Mouse (Mus musculus): Measurements from ENCODE around the gene Prkca.

Prkca gene

DNA sequence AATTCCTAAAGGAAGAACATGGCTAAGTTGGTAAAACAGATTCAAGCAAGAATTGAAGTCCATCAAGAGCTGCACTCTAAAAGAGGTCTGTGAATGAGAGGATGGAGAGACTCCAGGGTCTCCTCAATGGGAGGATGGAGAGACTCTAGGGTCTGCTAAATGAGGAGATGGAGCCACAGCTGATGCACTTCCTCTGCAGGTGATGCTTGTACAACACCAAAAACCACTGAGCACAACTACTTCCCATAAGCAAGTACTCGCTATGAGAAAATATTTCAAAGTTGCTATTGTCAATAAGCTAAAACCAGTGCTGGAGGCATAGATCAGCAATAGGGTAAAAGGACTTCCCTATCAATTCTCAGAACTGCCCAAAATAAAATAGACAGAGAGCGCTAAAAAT lies 137.1 kb downstream of the Prkca start:
- DNase-seq (ENCODE audit: low read depth): no peak

DNA sequence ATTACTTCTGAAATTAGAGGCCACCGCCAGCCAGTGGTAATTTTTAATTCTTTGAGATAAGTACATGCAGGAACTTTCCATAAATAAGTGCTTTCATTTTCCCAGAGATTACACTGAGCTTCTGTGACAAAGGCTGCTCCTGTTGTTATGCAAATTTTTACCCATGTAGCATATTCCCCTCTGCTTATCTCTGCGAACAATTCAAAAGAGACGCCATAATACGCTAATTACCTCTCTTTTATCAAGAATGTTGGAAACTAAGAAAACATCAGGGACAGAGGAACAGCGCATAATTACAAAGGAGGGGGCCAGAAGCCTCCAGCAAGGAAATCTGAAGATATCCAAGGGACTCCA lies 138.9 kb downstream of the Prkca start:
- DNase-seq (ENCODE audit: low read depth): no peak

DNA sequence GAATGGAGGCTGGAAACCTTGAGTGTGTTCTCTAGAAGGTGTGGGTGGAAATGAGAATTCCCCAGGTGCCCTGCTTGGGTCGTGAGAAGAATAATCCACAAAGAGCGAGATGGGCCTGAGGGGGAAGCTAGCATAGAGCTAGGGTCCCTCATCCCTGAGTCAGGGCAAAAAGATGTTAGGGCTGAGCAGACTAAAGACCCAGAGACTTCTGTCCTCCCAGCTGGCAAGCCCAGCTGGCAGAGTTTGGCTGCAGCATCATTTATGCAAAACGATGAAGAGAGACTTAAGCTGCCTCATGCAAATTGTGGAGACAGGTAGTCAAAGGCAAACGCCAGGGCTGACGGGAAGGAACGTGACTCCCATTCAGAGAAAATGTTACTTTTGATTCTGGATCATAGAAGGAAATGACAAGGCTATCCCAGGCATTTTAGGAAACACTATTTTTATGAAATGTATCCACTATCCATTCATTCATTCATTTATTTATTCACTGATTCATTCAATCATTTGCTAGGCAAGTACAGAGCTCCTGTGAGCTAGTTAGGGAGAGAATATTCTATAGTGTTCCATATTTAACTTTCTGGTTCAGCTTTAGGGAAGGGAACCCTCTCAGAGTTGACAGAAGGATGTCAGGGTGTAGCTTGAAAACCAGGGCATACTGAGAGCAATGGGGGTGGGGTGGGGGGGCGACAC lies 139.4 kb downstream of the Prkca start:
- no peak for DNase-seq (ENCODE audit: low read depth)

- DNase-seq (ENCODE audit: low read depth): no peak
Observed at GRCm38 (mm10) chr11:108202835-108203234, 140.9 kb downstream of the Prkca start.

DNA sequence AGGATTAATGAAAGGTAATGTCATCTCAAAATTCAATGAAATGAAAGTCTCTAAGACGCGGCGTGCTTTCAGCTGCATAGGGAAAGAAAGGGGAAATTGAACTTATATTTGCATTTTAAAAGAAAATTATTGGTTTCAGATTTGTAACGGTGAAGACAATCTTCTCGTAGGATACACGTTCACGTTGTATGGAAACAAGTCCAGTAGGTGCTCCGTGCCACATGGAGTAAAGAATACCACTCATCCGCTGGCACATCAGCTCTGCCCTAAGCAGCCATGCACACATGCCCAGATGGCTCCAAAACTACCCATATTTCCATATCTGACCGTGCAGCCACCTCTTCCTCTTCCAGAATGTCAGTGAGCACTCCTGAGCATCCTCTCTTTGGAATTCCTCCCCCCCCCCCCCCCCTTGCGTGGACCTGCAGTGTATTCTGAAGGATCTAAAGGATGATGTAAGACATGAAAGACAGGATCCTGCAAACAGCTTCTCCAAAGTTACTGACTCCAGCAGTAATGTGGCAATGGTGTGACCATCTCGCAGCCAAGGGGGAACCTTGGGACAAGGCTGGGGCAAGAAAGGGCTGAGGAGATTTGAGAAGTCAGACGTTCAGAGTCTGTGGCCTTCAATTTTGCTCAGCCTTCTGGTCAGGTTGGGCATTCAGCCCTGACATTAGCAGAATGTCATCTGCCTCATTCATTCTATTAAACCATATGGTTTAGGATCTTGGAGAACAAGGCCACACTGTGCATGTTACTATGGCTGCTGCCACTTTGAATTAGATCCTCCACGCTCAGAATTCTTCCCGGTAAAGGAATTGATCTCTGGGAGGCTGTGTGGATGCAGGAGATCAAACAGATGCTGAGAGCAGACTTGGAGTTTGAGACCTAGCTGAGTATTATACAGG lies 142.8 kb downstream of the Prkca start:
- no peak for DNase-seq (ENCODE audit: low read depth)

- no peak for DNase-seq (ENCODE audit: low read depth)
Observed at GRCm38 (mm10) chr11:108199429-108199985, 144.2 kb downstream of the Prkca start.

DNA sequence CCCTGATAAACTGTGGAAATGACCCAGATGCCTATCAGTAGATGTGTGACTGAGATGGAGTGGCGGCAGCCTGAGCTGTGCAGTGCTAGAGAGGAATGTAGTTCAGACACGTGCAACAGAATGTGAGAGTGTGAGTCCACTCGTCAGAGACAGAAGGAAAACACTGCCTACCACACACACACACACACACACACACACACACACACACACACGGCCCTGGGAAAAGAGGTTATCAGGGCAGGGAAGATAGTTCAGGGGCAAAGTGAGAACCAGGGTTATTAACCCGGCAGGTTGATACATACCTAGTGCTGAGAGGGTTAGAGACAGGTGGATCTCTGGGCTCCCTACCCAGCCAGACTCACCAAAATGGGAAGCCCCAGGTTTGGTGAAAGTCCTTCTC lies 145.1 kb downstream of the Prkca start:
- no peak for DNase-seq (ENCODE audit: low read depth)

- DNase-seq (ENCODE audit: low read depth): no peak
Observed at GRCm38 (mm10) chr11:108197427-108198218, 146.1 kb downstream of the Prkca start.

DNA sequence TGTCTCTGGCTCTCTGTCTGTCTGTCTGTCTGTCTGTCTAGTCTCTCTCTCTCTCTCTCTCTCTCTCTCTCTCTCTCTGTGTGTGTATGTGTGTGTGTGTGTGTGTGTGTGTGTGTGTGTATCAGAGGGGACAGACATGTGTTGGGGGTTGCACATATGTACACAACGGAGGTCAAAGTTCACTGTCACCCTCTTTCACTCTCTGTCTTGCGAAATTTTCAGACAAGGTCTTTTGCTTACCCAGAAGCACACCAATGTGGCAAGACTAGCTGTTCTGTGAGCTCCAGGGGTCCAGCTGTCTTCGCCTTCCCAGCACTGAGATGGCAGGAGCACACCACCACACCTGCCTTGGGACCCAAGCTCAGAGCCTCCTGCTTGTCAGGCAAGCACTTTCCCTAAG lies 146.9 kb downstream of the Prkca start:
- no peak for DNase-seq (ENCODE audit: low read depth)

DNA sequence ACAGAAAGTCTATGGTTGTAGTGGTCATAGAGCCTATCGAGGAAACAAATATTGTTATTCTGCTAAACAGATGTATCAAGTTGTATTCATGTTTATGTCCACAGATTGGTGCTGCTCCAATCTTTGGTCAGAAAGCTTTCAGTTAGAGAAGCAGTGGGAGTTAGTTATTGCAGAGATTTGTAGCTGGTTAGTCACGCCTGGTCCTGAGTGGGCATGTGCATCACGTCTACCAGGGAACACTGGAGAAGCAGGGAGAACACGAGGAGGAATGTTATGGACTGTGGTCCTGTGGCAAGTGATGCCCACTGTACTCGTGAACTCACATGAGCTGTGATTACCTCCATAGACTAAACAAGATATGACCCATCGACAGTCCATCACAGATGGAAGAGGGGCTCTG lies 153.4 kb downstream of the Prkca start:
- no peak for DNase-seq (ENCODE audit: low read depth)

- DNase-seq (ENCODE audit: low read depth): no peak
Observed at GRCm38 (mm10) chr11:108189362-108189761, 154.4 kb downstream of the Prkca start.

- no peak for DNase-seq (ENCODE audit: low read depth)
Observed at GRCm38 (mm10) chr11:108182421-108182820, 161.3 kb downstream of the Prkca start.

DNA sequence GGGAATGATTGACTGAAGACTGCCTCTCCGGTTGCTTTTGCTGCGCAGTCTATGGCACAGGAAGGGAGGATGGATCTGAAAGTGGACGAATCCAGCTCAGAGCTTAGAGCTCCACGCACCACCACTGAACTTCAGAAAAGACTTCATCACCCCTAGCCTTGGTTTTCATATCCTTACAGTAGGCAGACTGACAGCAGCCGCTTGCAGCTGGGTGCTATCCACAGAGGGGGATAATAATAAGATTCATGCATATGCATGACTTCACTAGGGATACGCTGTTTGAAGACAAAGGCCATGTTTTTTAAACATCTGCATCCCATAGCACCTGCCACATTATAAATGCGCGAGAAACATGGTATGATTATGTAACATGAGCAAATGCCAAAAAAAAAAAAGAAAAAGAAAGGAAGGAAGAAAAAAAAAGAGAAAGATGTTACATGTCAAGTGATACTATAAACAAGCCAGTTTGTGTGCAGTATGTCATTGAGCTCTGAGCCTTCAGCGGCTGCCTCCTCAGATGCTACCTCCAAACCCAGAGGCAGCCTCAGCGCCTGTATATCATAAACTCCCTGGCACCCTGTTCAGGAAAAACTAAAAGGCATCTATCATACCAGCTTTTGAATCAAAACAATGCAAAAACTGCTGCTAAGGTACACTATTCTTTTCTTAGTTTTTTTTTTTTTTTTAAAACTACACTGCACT lies 162.6 kb downstream of the Prkca start:
- DNase-seq (ENCODE audit: low read depth): no peak

GRCm38 (mm10) chr11:108178802-108179201 lies 164.9 kb downstream of the Prkca start:
- no peak for DNase-seq (ENCODE audit: low read depth)

DNA sequence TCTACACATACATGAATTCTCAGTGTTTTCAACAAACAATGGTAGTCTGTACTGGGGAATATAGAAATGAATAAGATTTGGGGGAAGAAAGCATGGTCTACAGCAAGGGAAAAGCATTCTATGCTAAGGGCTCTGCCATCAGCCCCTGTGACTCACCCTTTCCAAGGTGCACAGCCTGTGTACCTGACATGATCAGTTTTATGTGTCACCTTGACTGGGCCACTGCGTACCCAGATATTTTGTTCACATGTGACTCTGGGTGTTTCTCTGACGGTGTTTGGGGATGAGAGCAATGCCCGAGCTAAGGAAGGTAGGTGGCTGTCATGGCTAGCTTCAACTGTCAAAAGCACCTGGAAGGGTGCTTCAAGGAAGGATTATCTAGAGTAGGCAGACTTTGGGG lies 165.5 kb downstream of the Prkca start:
- no peak for DNase-seq (ENCODE audit: low read depth)

DNA sequence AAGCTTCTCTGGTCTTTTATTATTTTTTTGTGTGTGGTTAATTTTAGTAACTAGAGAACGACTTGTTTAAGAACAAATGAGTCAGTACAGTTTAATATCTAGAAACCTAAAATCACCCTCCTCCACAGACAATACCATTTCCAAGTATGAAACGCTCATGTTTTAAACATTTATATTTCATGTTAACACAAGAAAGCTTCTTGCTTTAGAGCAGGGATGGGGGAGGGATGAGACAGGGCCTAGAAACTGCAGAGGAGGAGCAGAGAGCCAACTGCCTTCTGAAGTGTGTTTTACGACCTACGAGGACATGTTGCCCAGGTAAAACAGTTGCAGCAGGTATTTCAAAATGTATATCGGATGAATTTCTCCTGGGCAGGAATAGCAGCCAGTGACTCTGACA lies 167.0 kb downstream of the Prkca start:
- DNase-seq (ENCODE audit: low read depth): no peak

- DNase-seq (ENCODE audit: low read depth): no peak
Observed at GRCm38 (mm10) chr11:108171917-108172316, 171.8 kb downstream of the Prkca start.

- no peak for DNase-seq (ENCODE audit: low read depth)
Observed at GRCm38 (mm10) chr11:108171260-108171659, 172.5 kb downstream of the Prkca start.

DNA sequence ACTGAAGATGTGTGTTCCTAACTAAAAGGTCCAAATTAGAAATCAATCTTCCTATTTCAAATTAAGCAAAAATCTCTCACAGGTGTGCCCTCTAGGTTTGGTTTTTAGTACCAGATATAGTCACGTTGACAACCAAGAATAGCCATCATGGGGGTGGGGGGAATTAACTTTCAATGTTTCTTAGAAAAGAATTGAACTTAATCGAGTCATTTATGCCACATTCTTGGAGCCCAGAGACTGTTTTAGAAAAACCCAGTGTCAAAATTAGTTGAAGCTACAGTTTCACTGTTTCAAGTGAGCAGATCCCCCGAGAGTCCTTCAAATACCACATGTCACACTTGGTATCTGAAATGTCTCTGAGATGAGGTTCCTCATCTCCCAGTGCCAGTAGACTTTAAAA lies 173.6 kb downstream of the Prkca start:
- DNase-seq (ENCODE audit: low read depth): no peak

GRCm38 (mm10) chr11:108165725-108166124 lies 178.0 kb downstream of the Prkca start:
- DNase-seq (ENCODE audit: low read depth): no peak

GRCm38 (mm10) chr11:108162639-108163038 lies 181.1 kb downstream of the Prkca start:
- DNase-seq (ENCODE audit: low read depth): no peak

DNA sequence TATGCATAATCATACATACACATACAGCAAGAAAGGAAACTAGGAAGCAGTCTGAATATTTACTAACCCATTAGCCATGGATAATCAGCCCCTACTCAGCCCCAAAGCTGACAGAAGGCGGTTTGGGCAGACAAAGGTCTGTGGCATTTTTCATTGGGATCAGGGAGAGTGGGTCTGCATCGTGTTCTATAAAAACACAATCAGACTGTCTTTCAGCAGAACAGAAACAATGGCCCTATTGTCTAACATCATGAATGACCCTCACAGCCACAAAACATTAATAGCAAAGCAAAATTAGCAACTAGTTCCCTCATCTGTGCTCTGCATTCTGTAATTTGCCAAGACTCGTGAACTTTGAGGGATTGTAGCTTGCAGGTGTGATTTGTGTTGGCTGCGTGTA lies 181.6 kb downstream of the Prkca start:
- DNase-seq (ENCODE audit: low read depth): no peak

Measured in 416B (cell line).